ENCODE assay signal across 19 mouse cellular contexts in the genomic region with DNA sequence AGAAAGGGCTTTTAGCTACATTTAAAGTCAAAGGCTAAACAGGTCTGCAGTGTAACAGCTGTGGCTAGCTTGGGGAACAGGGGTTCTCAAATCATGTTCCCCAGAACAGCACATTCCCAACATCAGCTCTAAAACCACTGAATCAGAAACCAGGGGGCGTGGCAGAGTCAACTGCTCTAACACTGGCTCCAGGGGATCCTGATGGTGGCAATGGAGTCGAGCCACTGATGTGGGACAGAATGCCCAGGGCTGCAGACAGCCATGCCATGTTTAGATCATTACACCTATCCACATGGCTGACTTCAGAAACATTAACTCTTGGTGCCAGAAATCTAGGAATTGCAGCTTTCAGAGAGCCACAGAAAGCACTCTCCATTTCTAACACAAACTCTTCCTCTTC. TPM values are rescaled to one million over a fixed set of nuclear protein-coding genes. Genes with fewer than 3 reads are reported as not detected.
DNase-seq lines count a peak whose midpoint lies in the region; ATAC-seq lines count a peak whose summit lies in the region.
"Had no signal": no experiment of that assay in that cellular context is flagged by ENCODE, and none has a peak within 500 bp of the region (broad histone marks: within the 10 kb centered on the region; RNA-seq: fewer than 3 reads in every experiment).

No protein-coding gene starts in this region.

- no peak overlapping the region for H3K4me3 ChIP-seq in lung, embryonic 16.5 days (ENCODE audit: low read length)
- H3K4me3 ChIP-seq: embryonic facial prominence, embryonic 13.5 days; hindbrain, embryonic 12.5 days; liver, embryonic 13.5 days had no signal

- WGBS in lung, embryonic 16.5 days, result 58% methylated on average over 2 of the region's 2 CpGs

- H3K27me3 ChIP-seq in lung, embryonic 16.5 days (ENCODE audit: control insufficient read depth, insufficient read depth, low read depth, low read length), result no peaks in the 10 kb centered on the region
- H3K27me3 ChIP-seq: embryonic facial prominence, embryonic 13.5 days; hindbrain, embryonic 12.5 days; liver, embryonic 13.5 days had no signal

- no peak overlapping the region for H3K9ac ChIP-seq in lung, embryonic 16.5 days (ENCODE audit: low read length)
- H3K9ac ChIP-seq: embryonic facial prominence, embryonic 13.5 days; hindbrain, embryonic 12.5 days; liver, embryonic 13.5 days had no signal

- no peaks in the 10 kb centered on the region for H3K9me3 ChIP-seq in lung, embryonic 16.5 days (ENCODE audit: control insufficient read depth, low read length)
- H3K9me3 ChIP-seq: embryonic facial prominence, embryonic 13.5 days; hindbrain, embryonic 12.5 days; liver, embryonic 13.5 days had no signal

- H3K27ac ChIP-seq in lung, embryonic 16.5 days (ENCODE audit: low read length), result peak overlapping the region; percentile 4; the same call in 1 of the 2 replicates
- H3K27ac ChIP-seq: embryonic facial prominence, embryonic 13.5 days; hindbrain, embryonic 12.5 days; liver, embryonic 13.5 days had no signal

- H3K4me1 ChIP-seq in lung, embryonic 16.5 days (replicated peaks; ENCODE audit: control insufficient read depth, insufficient read depth, low read length), result peaks cover 4% of the 10 kb centered on the region
- H3K4me1 ChIP-seq: hindbrain, embryonic 12.5 days had no signal

- H3K4me2 ChIP-seq in lung, embryonic 16.5 days (ENCODE audit: low read depth, low read length), result no peak overlapping the region
- H3K4me2 ChIP-seq: embryonic facial prominence, embryonic 13.5 days; hindbrain, embryonic 12.5 days; liver, embryonic 13.5 days had no signal

- no peak for ATAC-seq in lung, embryonic 16.5 days (ENCODE audit: low read depth)
- ATAC-seq: inflammation-experienced regulatory T-cells, adult 6 months had no signal

- no peaks in the 10 kb centered on the region for H3K36me3 ChIP-seq in lung, embryonic 16.5 days (ENCODE audit: control insufficient read depth, insufficient read depth, low read length)
- H3K36me3 ChIP-seq: embryonic facial prominence, embryonic 13.5 days; hindbrain, embryonic 12.5 days; liver, embryonic 13.5 days had no signal

- DNase-seq in lung, adult 18-20 months, result no peak
- peak; percentile 59 for DNase-seq in kidney, adult 9 months
- DNase-seq in kidney, postnatal 36 days, result peak; percentile 62 to 66
- no peak for DNase-seq in cerebellum, postnatal 4 days (ENCODE audit: low spot score in 2 of 2)
- no peak for DNase-seq in gastrocnemius, postnatal 36 days
- DNase-seq in heart, postnatal 14 days, result no peak
- DNase-seq: adrenal gland, postnatal 10 days; cerebellum, adult 11-12 months; gastrocnemius, postnatal 10 days; liver, embryonic 13.5 days; lung, postnatal 10 days; midbrain, embryonic 14.5 days; thymus, postnatal 25 days had no signal

- intact Hi-C loops in gastrocnemius, postnatal 36 days (cut with DNase I), result no loop called here
- intact Hi-C loops in heart, postnatal 14 days (cut with DNase I), result no loop called here

RNA-seq across cellular contexts. Expression of a gene that starts 26.8 kb away (rescaled TPM):
- polyA plus RNA-seq in lung, embryonic 16.5 days (2015; fragmentation: Nextera tagmentation; extraction: Ambion mirVana), result 68.5 and 73.5 TPM in 2 replicates
- total RNA-seq in gastrocnemius, postnatal 36 days (2021), result 10 to 100 TPM; 18.3 to 21.5 TPM
- total RNA-seq in heart, postnatal 14 days (2021), result 10 to 100 TPM; 21.1 to 25.1 TPM

RNA-seq across cellular contexts. Expression of a gene that starts 33.4 kb away (rescaled TPM):
- 38.5 and 38.8 TPM in 2 replicates for polyA plus RNA-seq in lung, embryonic 16.5 days (2015; fragmentation: Nextera tagmentation; extraction: Ambion mirVana)
- total RNA-seq in gastrocnemius, postnatal 36 days (2021), result under 1 TPM in 1 of 2 experiments, not detected in 1; 0.13 TPM
- total RNA-seq in heart, postnatal 14 days (2021), result 1 to 10 TPM in 1 of 2 experiments, under 1 TPM in 1; 0.51 to 1.1 TPM
- total RNA-seq: common myeloid progenitor, adult 5-6 weeks; megakaryocyte, adult 5-6 weeks had no signal

Comparison
In these comparisons a context has a peak if more than half of its experiments do, and no peak if none do; other contexts are left out.
1. DNase-seq: peak in kidney, adult 9 months (single experiment) and kidney, postnatal 36 days (2 of 2); none in lung, adult 18-20 months (0 of 2), cerebellum, postnatal 4 days (0 of 2), gastrocnemius, postnatal 36 days (0 of 2) and heart, postnatal 14 days (0 of 2).